Mouse (Mus musculus): ENCODE measurements at regions not wholly inside any gene's neighbourhood (a gene's known extent, or its start where the extent isn't known, plus 50 kb on each side); places are given as distances from the start of the nearest gene placed in this dataset.

- Histone ChIP-seq H3K4me2 (replicated peaks; ENCODE audit: low read depth, low read length) (no peak overlapping the region), H3K9me3 (ENCODE audit: control insufficient read depth, low read length) (no peaks in the 10 kb centered on the region; the same call in 1 of the 2 replicates), H3K27me3 (ENCODE audit: control insufficient read depth, insufficient read depth, low read length) (no peaks in the 10 kb centered on the region), H3K4me3 (ENCODE audit: low read length) (no peak overlapping the region), H3K9ac (ENCODE audit: low read depth, low read length) (no peak overlapping the region), H3K4me1 (ENCODE audit: control insufficient read depth, insufficient read depth, low read length) (no peaks in the 10 kb centered on the region), H3K27ac (ENCODE audit: low read depth, low read length) (peak overlapping the region; percentile 6; the same call in 1 of the 2 replicates), H3K36me3 (ENCODE audit: control insufficient read depth, insufficient read depth, low read length) (no peaks in the 10 kb centered on the region)
- no peak for ATAC-seq (ENCODE audit: low FRiP score, low TSS enrichment)
- WGBS: 40% methylated on average over 9 of the region's 9 CpGs
Observed at GRCm38 (mm10) chr8:34573007-34573881, 461.7 kb upstream of the Gm10131 start.

- H3K4me2 ChIP-seq (replicated peaks; ENCODE audit: low read depth, low read length): no peak overlapping the region
- WGBS: 91% methylated on average over 1 of the region's 1 CpGs
Observed at GRCm38 (mm10) chr8:34571736-34572135, 460.2 kb upstream of the Gm10131 start.

GRCm38 (mm10) chr8:34562278-34562677 is 450.7 kb upstream of the Gm10131 start:
- no peak for ATAC-seq (ENCODE audit: low FRiP score, low TSS enrichment)
- Histone ChIP-seq H3K36me3 (ENCODE audit: control insufficient read depth, insufficient read depth, low read length) (no peaks in the 10 kb centered on the region), H3K4me3 (ENCODE audit: low read length) (no peak overlapping the region), H3K27ac (ENCODE audit: low read depth, low read length) (no peak overlapping the region), H3K27me3 (ENCODE audit: control insufficient read depth, insufficient read depth, low read length) (no peaks in the 10 kb centered on the region), H3K9ac (ENCODE audit: low read depth, low read length) (no peak overlapping the region), H3K4me2 (replicated peaks; ENCODE audit: low read depth, low read length) (no peak overlapping the region), H3K9me3 (ENCODE audit: control insufficient read depth, low read length) (no peaks in the 10 kb centered on the region), H3K4me1 (ENCODE audit: control insufficient read depth, insufficient read depth, low read length) (no peaks in the 10 kb centered on the region)
- 18% methylated on average over 8 of the region's 8 CpGs for whole genome bisulfite sequencing

More at GRCm38 (mm10) chr8:34571736-34572135, 460.2 kb upstream of the Gm10131 start:
- H3K9ac ChIP-seq (ENCODE audit: low read depth, low read length): no peak overlapping the region
- no peak for ATAC-seq (ENCODE audit: low FRiP score, low TSS enrichment)
- H3K9me3 ChIP-seq (ENCODE audit: control insufficient read depth, low read length): no peaks in the 10 kb centered on the region; the same call in 1 of the 2 replicates
- no peak overlapping the region for H3K4me3 ChIP-seq (ENCODE audit: low read length)
- H3K36me3 ChIP-seq (ENCODE audit: control insufficient read depth, insufficient read depth, low read length): no peaks in the 10 kb centered on the region
- H3K4me1 ChIP-seq (ENCODE audit: control insufficient read depth, insufficient read depth, low read length): no peaks in the 10 kb centered on the region
- no peaks in the 10 kb centered on the region for H3K27me3 ChIP-seq (ENCODE audit: control insufficient read depth, insufficient read depth, low read length)
- no peak overlapping the region for H3K27ac ChIP-seq (ENCODE audit: low read depth, low read length)

- no peak overlapping the region for H3K27ac ChIP-seq (ENCODE audit: low read depth, low read length)
- H3K9me3 ChIP-seq (ENCODE audit: control insufficient read depth, low read length): no peaks in the 10 kb centered on the region
- 62% methylated on average over 5 of the region's 5 CpGs for WGBS
- no peak overlapping the region for H3K9ac ChIP-seq (ENCODE audit: low read depth, low read length)
- ATAC-seq (ENCODE audit: low FRiP score, low TSS enrichment): no peak
- no peaks in the 10 kb centered on the region for H3K36me3 ChIP-seq (ENCODE audit: control insufficient read depth, insufficient read depth, low read length)
- H3K4me3 ChIP-seq (ENCODE audit: low read length): no peak overlapping the region
- H3K4me1 ChIP-seq (ENCODE audit: control insufficient read depth, insufficient read depth, low read length): peaks cover 6% of the 10 kb centered on the region; the same call in 1 of the 2 replicates
- H3K4me2 ChIP-seq (replicated peaks; ENCODE audit: low read depth, low read length): no peak overlapping the region
- H3K27me3 ChIP-seq (ENCODE audit: control insufficient read depth, insufficient read depth, low read length): no peaks in the 10 kb centered on the region
Observed at GRCm38 (mm10) chr8:34549786-34550185, 438.2 kb upstream of the Gm10131 start.

GRCm38 (mm10) chr8:34546815-34547214 is 435.3 kb upstream of the Gm10131 start:
- H3K9ac ChIP-seq (ENCODE audit: low read depth, low read length): no peak overlapping the region
- WGBS: 15% methylated on average over 11 of the region's 11 CpGs
- ATAC-seq (ENCODE audit: low FRiP score, low TSS enrichment): no peak

GRCm38 (mm10) chr8:34542361-34543038 is 431.0 kb upstream of the Gm10131 start:
- H3K27me3 ChIP-seq (ENCODE audit: control insufficient read depth, insufficient read depth, low read length): no peaks in the 10 kb centered on the region
- no peaks in the 10 kb centered on the region for H3K4me1 ChIP-seq (ENCODE audit: control insufficient read depth, insufficient read depth, low read length)
- ATAC-seq (ENCODE audit: low FRiP score, low TSS enrichment): no peak
- no peaks in the 10 kb centered on the region for H3K9me3 ChIP-seq (ENCODE audit: control insufficient read depth, low read length)
- H3K36me3 ChIP-seq (ENCODE audit: control insufficient read depth, insufficient read depth, low read length): no peaks in the 10 kb centered on the region
- H3K9ac ChIP-seq (ENCODE audit: low read depth, low read length): no peak overlapping the region
- H3K4me2 ChIP-seq (replicated peaks; ENCODE audit: low read depth, low read length): no peak overlapping the region
- H3K27ac ChIP-seq (ENCODE audit: low read depth, low read length): no peak overlapping the region
- 84% methylated on average over 3 of the region's 3 CpGs for WGBS
- no peak overlapping the region for H3K4me3 ChIP-seq (ENCODE audit: low read length)

More at GRCm38 (mm10) chr8:34546815-34547214, 435.3 kb upstream of the Gm10131 start:
- Histone ChIP-seq H3K4me1 (ENCODE audit: control insufficient read depth, insufficient read depth, low read length) (no peaks in the 10 kb centered on the region), H3K4me3 (ENCODE audit: low read length) (peak overlapping the region; percentile 14), H3K9me3 (ENCODE audit: control insufficient read depth, low read length) (no peaks in the 10 kb centered on the region), H3K27me3 (ENCODE audit: control insufficient read depth, insufficient read depth, low read length) (no peaks in the 10 kb centered on the region), H3K36me3 (ENCODE audit: control insufficient read depth, insufficient read depth, low read length) (no peaks in the 10 kb centered on the region), H3K4me2 (replicated peaks; ENCODE audit: low read depth, low read length) (peak overlapping the region; percentile 27), H3K27ac (ENCODE audit: low read depth, low read length) (no peak overlapping the region)

GRCm38 (mm10) chr8:34539232-34539631 is 427.7 kb upstream of the Gm10131 start:
- H3K9me3 ChIP-seq (ENCODE audit: control insufficient read depth, low read length): no peaks in the 10 kb centered on the region
- 74% methylated on average over 4 of the region's 4 CpGs for WGBS
- no peaks in the 10 kb centered on the region for H3K4me1 ChIP-seq (ENCODE audit: control insufficient read depth, insufficient read depth, low read length)
- H3K4me3 ChIP-seq (ENCODE audit: low read length): no peak overlapping the region
- no peak overlapping the region for H3K9ac ChIP-seq (ENCODE audit: low read depth, low read length)
- ATAC-seq (ENCODE audit: low FRiP score, low TSS enrichment): no peak
- no peak overlapping the region for H3K4me2 ChIP-seq (replicated peaks; ENCODE audit: low read depth, low read length)
- no peaks in the 10 kb centered on the region for H3K36me3 ChIP-seq (ENCODE audit: control insufficient read depth, insufficient read depth, low read length)
- no peaks in the 10 kb centered on the region for H3K27me3 ChIP-seq (ENCODE audit: control insufficient read depth, insufficient read depth, low read length)
- H3K27ac ChIP-seq (ENCODE audit: low read depth, low read length): no peak overlapping the region

GRCm38 (mm10) chr8:34535434-34535833 is 423.9 kb upstream of the Gm10131 start:
- H3K27me3 ChIP-seq (ENCODE audit: control insufficient read depth, insufficient read depth, low read length): no peaks in the 10 kb centered on the region
- no peak overlapping the region for H3K27ac ChIP-seq (ENCODE audit: low read depth, low read length)
- WGBS: 63% methylated on average over 3 of the region's 3 CpGs
- H3K4me1 ChIP-seq (ENCODE audit: control insufficient read depth, insufficient read depth, low read length): no peaks in the 10 kb centered on the region
- H3K36me3 ChIP-seq (ENCODE audit: control insufficient read depth, insufficient read depth, low read length): no peaks in the 10 kb centered on the region
- H3K4me2 ChIP-seq (replicated peaks; ENCODE audit: low read depth, low read length): no peak overlapping the region
- no peak overlapping the region for H3K9ac ChIP-seq (ENCODE audit: low read depth, low read length)
- no peaks in the 10 kb centered on the region for H3K9me3 ChIP-seq (ENCODE audit: control insufficient read depth, low read length)
- ATAC-seq (ENCODE audit: low FRiP score, low TSS enrichment): no peak
- H3K4me3 ChIP-seq (ENCODE audit: low read length): no peak overlapping the region

GRCm38 (mm10) chr8:34533421-34533820 is 421.9 kb upstream of the Gm10131 start:
- no peak for ATAC-seq (ENCODE audit: low FRiP score, low TSS enrichment)
- H3K27ac ChIP-seq (ENCODE audit: low read depth, low read length): no peak overlapping the region
- H3K4me2 ChIP-seq (replicated peaks; ENCODE audit: low read depth, low read length): no peak overlapping the region
- WGBS: 85% methylated on average over 4 of the region's 4 CpGs
- H3K4me3 ChIP-seq (ENCODE audit: low read length): no peak overlapping the region
- H3K4me1 ChIP-seq (ENCODE audit: control insufficient read depth, insufficient read depth, low read length): no peaks in the 10 kb centered on the region
- no peak overlapping the region for H3K9ac ChIP-seq (ENCODE audit: low read depth, low read length)
- H3K27me3 ChIP-seq (ENCODE audit: control insufficient read depth, insufficient read depth, low read length): no peaks in the 10 kb centered on the region
- H3K9me3 ChIP-seq (ENCODE audit: control insufficient read depth, low read length): no peaks in the 10 kb centered on the region
- H3K36me3 ChIP-seq (ENCODE audit: control insufficient read depth, insufficient read depth, low read length): no peaks in the 10 kb centered on the region
